Mouse (Mus musculus) lung, adult 2 months (tissue): Measurements from ENCODE around the gene Ccdc62.

ENCODE experiments used
- CTCF ChIP-seq: fragments of 200-500 bp; IDR thresholded peaks from 2 replicates; pipeline ENCODE4 v1.5.1; 2011; ENCODE audit warnings: mild to moderate bottlenecking, low read length, control low read depth; ENCODE audit not compliant: insufficient read depth
- POLR2A ChIP-seq: fragments of 200-500 bp; IDR thresholded peaks from 2 replicates; pipeline ENCODE4 v1.6.1; 2011; ENCODE audit warnings: low read depth, mild to moderate bottlenecking, control low read depth, low read length, borderline replicate concordance; ENCODE audit errors: extremely low read depth

DNA sequence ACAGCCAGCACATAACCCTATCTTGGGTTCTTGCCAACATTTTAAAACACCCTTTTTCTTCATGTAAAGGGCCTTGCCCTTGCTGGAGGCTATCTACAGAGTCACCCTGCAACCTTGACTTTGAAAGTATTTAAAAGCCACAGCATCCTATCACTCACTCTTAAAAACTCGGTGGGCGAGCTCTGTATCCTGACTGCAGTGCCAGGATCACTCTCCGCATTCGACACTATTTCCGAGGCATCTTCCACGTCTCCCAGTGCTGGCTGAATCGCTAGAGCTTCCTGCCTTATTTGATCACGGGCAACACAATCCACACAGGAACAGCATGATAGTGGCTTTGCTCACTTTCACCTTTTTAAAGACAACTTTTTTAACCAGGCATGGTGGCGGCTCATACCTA lies 87.5 kb downstream of the Ccdc62 start:
- TF ChIP-seq CTCF: no peak
- no peak for TF ChIP-seq POLR2A
